Mouse (Mus musculus) CD8-positive naive resting alpha-beta T cell, adult 2 months (primary cell): ENCODE data around the gene Cntln.

ENCODE experiments used
- DNase-seq, 2 experiments: peaks; one replicate each; pipeline ENCODE4 v3.0.0; 2022; ENCODE audit warnings: low read depth in 2 of 2, low spot score in 2 of 2

Cntln gene

DNA sequence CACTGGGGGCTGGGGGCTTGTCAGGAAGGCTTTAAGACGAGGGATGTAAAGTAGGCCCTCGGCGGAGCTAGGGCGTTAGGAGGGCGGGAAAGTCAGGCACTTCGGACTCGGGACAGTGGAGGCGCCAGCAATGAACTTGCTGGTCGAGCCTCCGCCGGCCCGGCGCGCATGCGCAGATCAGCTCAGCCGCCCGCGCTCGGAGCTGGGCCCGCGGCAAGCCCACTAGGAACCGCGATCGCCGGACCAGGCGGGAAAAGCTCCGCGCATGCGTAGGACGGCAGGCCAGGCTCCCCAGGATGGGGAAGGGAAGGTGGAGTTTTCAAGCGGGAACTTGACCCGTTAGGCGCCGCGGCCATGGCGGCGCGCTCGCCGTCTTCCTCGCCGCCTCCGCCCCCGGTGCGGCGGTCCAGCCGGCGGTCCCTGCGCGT, at the start of gene Cntln:
Cntln (plus strand) TSS at position 199 of the 428 bp plus-strand sequence.
- peak; percentile 38 to 47 for DNase-seq

DNA sequence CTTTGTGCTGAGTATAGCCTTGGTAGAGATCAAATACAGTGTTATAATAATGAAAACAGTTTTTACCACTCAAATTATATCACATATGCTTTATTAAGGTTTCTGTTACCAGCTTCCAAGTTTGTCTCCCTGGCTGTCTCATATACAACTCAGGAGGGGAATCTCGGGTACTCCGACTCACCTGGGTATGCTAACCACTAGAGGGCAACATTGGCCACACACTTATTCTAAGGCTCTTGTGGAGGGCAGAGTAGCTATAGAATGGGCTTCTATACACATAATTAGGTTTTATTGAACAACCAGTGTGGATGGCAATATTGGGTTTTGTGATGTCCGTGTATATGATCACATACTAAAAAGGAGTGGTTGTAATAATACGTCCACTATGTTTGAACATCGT, 47.1 kb upstream of the Cntln start:
- no peak for DNase-seq

DNA sequence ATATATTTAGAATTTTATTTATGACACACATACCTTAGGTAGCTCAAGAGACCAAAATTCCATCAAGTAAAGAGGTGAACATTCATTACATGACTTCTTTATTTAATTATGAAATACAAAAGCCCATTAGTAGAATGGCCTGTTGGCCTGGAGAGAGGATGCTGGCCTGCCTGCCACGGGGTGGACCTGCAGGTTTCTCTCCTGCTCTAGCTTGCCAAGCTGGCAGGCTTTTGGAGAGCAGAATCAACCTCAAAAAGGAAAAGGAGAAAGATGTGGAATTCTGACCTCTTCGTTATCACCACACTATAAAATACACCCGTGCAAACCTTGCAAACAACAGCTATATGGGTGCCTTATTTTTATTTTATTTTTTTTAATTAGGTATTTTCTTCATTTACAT, 45.6 kb upstream of the Cntln start:
- DNase-seq: no peak

DNA sequence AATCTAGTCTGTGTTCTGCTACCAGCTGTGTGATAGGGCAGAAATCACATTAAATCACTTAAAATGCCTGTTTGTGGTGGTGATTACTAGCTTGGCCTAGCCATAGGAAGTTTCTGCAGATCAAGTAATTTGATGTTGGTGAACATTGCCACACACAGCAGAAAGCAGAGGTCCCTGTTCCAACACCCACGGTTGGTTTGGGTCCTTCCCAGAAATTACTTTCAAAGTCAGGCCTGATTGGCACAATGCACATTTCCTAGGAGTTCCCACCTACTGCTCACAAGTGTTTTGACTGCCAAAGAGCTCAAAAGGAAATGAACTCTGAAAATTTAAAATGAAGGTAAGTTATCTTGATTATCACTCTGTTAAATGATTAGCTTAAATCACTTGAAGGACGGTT, 44.6 kb upstream of the Cntln start:
- DNase-seq: no peak

DNA sequence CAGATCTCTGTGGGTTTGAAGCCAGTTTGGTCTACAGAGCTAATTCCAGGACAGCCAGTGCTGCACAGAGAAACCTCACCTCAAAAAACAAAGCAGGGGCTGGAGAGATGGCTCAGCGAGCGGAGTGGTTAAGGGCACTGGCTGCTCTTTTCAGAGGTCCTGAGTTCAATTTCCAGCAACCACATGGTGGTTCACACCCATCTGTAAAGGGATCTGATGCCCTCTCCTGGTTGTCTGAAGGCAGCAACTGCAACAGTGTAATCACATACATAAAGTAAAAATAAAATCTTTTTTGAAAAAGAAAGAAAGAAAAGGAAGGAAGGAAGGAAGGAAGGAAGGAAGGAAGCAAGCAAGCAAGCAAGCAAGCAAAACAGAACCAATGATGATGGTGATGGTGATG, 26.5 kb upstream of the Cntln start:
- no peak for DNase-seq

DNA sequence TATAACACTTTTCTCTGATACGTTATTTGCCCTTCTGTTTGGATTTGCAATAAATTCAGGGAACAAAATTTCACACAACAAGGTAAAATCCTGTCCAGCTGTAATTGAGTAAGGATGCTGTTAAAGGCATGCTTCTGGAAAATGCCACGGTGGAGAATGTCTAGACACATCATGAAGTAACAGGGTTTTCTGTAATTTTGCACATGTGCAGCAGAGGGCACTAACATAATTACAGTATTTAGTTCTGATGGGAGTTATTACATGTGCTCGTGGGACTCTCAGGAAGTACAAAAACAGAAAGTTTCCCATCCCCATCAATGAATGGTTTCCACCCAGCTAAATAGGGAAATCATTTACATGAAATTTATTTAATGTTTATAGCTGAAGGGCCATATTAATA, 7.8 kb upstream of the Cntln start:
- DNase-seq: no peak

DNA sequence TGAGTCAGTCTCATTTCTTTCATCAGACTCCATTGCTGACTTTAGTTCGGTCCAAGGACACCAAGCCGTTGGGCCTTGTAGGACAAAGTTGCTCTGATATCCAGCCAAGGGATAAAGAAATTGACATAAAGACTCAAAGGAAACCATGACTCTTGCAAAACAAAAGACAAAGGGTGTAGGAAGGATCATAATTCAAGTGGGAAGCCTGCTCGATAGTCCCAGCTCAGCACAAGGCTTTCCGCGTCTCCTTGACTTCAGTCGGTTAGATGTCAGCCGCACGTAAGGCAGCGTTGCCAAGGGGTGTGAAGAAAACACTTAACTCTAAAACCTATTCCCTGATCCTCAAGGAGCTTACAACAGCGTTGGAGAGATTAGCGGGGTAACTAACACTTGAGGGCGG, 463 bp upstream of the Cntln start:
- no peak for DNase-seq

DNA sequence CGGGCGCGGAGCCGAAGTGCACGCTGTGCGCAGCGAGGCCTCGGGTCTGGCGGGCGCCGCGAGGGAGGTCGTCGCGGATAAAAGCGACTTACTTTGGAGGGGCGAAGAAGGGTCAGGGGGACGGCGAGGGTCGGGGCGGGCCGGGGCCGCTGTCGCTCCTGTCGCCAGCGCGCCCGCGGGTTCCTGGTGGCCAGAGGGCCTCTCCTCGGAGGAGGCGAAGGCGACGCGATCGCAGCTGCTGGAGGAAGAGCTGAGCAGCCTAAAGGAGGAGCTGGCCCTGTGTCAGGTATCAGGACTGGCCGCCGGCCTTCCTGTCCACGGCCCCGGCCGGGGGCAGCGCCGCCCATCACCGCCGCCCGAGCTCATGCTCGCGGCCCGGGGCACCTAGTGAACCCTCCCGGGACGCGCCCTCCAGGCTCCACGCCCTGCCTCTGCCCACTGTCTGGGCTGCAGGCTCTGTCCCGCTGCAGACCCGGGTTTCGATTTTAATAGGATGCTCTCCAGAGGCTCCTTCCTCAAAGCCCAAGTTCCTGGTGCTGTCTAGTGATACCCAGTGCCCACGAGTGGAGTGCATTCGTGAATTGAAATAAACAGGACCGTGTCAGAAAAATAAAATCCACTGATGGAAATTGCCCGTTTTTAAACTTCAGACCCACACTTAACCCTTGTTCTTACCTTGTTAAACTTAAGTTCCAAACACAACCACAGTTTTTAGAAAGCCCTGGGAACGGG, 596 bp downstream of the Cntln start:
- DNase-seq: peak in 1 of 2 experiments; percentile 10

DNA sequence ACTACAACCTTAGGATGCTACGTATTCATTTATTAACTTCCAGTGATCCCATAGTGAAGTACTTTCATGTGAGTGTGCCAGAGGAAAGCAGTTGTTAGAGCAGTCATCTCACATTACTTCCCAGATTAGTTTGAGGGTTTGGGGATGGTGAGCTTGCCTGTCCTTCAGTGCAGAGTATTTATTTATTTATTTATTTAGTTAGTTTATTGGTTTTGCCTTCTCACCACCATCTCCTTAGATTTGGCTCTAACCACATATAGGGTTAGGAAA, 1.1 kb downstream of the Cntln start:
- DNase-seq: no peak

DNA sequence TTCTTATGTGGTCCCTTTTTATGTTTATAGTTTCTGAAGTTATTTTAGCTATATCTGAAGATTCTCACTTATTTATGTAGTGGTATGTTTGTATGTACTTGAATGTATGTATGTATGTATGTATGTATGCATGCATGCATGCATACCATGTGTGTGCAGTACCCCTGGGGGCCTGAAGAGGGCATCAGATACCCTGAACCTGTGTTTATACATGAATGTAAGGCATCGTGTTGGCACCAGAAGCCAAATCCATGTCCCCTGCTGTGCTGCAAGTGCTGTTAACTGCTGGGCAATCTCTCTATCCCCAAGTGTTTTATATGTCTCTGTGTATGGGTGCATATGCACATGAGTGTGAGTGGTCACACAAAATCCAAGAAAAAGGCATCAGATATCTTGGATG, 34.3 kb downstream of the Cntln start:
- no peak for DNase-seq

DNA sequence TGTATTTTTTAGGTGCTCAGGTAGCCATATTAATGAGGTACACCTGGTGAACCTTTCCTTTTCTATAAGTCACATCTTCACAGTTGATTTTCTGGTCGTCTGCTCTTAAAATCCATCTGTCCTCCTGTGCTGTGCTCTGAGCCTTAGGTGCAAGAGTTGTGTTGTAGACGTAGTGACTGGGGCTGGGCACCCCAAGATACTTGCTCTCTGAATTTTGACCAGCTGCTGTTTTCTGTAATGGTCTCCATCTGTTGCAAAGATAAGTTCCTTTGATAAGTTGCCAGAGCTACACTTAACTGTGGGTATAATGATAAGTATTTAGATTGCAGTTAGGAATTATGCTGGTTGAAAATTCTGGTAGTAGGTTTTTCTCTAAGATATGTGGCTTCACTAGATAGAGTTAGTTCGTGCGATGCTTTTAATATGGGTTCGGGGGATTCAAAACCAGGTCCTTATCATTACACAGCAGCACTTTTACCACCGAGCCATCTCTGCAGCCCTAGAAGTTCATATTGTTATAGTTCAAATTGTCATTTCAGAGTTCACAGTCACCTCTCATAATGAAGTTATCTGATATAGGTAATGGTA, 50.3 kb downstream of the Cntln start:
- DNase-seq: no peak

DNA sequence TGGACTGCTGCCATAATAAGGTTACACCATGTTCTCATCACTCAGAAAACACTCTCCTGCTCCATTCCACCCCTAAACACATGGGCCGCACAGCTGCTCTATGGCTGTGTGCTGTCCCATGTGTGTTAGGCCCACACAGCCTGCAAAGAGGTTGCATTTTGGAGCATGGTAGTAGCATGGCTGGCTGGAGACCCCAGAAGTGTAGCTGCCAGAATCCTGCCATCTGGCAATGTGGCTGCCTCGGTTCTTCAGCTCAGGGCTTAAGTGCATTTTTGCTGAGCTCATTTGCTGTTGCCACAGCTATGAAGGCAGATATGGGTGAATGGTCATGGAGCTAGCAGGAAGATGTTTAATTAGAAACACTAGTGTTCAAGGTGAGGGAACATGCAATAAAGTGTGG, 58.0 kb downstream of the Cntln start:
- DNase-seq: no peak

DNA sequence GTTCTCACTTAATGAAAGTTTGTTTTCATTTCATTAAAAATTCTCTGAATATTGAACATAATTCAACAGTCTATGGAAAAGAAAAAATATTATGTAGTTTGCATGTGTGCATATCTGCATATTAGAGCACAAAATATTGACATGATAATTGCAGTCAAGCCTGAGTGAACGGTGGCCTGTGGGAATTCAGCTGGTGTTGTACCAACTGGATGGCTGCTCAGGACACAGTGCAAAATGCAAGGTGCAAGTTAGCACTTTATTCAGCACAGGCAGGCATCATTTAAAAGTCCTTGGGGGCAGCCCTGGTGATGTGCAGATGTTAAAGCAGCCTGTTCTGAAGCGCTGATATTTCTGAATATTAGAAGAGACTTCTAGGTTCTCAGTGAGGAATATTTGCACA, 58.5 kb downstream of the Cntln start:
- DNase-seq: no peak

DNA sequence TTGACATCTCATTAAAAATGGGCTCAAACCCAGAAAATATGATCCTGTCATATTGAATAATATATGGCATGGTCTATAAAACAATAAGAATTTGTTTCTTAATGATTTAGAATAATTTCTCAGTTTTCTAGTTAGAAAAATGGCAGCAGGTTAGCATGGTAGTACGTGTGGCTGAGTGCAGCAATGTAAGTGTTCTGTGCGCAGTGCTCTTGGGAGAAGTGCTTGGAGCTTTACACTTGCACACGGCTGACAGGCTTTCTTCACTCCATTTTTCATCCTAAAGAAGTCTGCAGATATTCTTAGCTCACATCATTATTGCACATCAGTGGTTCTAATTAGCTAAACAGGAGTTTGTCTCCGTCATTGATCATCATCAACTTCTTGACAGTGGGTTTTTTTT, 60.0 kb downstream of the Cntln start:
- DNase-seq: no peak

DNA sequence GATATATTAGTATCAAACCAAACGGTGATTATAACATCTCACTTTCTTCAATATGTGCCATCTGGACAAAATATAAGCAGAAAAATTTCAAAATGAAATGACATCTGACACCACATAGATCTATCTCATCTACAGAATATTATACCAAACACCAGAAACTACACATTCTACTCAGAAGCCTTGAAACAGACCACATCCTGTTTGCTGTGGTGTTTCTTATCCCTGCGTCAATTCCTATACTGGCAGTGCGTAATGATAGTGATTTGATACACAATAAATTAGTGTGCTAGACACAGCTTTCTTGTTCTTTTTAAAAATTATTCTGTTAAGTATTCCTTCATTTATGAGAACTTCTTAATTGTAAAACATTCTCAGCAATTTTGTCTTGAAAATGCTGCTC, 62.3 kb downstream of the Cntln start:
- DNase-seq: peak in 1 of 2 experiments; percentile 6

DNA sequence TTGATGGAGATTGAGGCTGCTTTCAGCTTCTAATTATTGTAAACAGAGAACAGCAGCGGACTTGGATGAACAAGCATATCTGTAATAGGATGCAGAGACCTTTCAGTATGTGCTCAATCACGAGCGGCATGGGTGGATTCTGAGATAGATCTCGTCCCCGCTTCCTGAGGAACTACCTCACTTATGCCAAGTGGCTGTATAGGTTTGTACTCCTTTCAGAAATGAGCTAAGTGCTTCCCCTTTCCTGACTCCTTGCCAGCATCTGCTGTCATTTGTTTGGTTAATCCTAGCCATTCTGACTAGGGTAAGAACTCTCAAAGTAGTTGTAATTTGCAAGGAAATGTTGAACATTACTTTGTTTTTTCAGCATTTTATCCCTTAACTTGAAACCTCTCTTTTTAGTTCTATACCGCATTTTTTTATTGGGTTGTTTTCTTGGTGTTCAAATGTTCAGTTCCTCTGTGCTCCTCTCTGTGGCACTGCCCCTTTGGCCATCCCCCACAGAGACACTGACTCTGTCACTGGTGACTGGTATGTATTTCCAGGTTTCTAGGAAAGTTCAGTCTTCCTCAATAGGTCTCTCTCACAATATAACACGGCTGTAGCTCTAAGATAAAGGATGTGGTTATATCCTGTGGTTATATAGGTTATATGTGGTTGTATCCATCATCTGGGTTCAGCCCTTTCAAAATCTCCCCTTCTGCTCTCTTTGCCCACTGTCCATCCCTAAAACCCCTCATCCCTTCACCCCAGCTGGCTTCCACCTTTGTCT, 93.0 kb downstream of the Cntln start:
- DNase-seq: no peak

DNA sequence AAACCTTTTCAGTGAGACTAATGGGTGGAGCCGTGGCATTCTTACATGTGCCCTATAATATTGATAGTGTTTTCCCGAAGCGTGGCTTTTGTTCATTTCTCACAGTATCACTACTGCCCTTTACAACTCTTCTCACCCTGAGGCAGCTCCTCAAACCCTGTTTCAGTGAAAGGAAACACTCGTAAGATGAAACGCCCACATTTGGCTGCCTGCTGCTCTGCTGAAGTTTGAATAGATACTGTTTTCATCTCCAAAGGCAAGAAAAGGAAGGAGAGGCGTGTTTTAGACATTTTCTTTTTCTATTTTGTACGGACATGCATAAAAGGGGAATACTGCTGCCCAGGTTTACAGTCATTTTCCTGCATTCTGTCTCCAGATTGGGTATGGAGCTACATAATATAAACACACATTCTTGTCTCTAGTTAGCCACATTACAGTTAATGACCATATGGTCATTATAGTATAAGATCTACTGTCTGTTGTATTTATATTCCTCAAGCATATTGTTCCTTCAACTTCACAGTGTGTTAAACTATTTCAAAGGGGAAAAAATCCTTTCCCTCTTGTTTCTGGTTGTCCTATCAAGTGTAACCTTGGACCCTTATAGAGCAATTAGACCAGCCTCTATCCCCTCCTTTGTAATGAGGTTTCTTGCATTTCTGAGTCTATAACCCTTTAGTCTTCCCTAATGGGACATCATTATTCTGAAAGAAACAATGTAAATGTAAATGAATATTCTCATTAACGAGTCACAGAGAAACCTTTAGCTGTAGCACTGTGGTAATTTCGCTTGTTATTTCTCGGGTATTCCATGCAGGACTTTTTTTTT, 111.6 kb downstream of the Cntln start:
- DNase-seq: no peak

DNA sequence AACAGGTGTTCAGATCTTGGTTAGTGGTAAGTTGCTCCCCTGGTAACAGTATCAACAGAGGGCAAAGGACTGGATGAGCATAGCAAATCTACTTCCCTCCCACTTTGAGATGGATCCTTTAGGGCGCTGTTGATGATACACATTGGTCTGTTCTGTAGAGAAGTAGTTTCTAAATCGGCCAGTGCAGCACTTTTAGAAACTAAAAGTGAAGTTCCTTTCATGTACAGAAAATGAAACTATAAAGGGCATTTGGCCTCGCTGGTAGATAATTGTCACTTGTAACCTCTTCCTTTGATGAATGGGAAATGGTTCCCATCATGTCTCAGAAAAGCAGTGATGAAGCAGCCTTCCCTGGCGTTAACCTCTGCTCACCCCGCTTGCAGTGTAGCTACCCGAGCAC, 121.5 kb downstream of the Cntln start:
- DNase-seq: peak in 1 of 2 experiments; percentile 2

DNA sequence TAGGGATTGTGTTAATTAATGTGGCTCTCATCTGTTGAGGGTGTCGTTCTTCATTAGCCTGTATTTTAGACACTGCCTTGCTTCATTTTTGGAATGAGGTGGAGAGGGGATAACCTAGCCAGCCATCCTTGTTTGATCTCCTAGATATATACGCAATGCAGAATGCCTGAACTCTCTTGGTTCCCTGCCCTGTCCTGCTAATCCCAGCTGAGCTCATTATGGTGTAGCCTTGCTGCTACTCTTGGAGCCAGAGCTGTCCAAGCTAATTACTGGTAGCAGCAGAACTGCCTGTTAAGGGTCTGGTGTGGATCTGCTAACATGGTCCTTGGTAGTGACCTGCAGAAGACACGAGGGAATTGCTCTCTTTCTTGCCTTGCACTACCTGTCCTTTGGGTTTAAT, 122.7 kb downstream of the Cntln start:
- no peak for DNase-seq

DNA sequence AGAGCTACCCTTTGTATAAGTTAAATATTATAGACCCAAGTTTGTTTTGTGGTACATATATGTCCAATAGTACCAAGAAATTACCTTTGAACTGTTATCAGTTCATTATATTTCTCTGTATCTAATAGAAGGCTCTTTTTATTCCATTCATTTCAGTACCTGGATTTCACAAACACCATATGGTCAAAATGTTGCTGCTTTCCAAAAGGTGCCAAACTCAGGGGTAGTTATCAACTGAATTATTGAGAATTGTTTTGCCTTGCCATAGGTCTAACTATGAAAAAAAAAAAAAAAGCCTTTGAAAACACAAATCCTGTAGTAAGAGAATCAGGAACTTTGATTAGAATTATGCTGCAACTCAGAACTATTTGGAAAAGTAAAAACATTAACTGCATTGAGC, 126.7 kb downstream of the Cntln start:
- no peak for DNase-seq

DNA sequence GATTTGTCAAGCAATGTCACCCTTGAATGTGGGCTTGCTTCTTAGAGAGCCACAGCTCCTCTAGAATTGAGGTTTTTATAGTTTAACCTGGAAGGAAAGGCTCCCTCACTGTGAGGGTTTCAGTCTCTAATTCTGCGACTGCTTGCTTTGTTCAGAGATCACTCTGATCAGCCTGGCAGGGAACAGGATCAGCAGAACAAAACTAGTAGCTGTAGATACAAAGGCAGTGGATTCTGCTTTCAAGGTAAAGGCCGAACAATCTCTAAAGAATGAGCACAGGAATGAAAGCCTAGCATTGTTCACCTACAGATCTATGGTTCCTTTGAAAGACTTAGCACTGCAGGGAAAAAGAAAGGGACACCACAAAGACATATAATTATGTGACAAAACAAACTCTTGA, 161.6 kb downstream of the Cntln start:
- no peak for DNase-seq
